Mouse (Mus musculus) forebrain, embryonic 11.5 days (tissue): Measurements from ENCODE around the gene Ypel3. TPM values are rescaled to one million over a fixed set of nuclear protein-coding genes. Genes with fewer than 3 reads are reported as not detected.
"Not testable (repeated sequence)": the region's sequence is repeated elsewhere in the genome, so short reads cannot be mapped to it uniquely, and the experiment has no call there.

ENCODE experiments used
- ATAC-seq: fragments of 200-750 bp; cut with Nextera tagmentation; replicated peaks from 2 replicates; pipeline ENCODE4 v1.8.0; 2017; ENCODE audit warnings: moderate TSS enrichment; ENCODE audit not compliant: low FRiP score
- DNase-seq: peaks from one replicate; pipeline ENCODE4 v3.0.0-alpha.2; 2017; ENCODE audit warnings: low spot score
- H3K27ac ChIP-seq: fragments of 300-500 bp; sonication (generic); 2 replicates; pipeline ENCODE4 v1.5.1; 2014; ENCODE audit warnings: low read depth, low read length
- H3K27me3 ChIP-seq: fragments of 300-500 bp; sonication (generic); 2 replicates; pipeline ENCODE4 v1.6.1; 2014; ENCODE audit warnings: mild to moderate bottlenecking, low read length, mixed read lengths; ENCODE audit not compliant: control insufficient read depth, insufficient read depth
- H3K36me3 ChIP-seq: fragments of 300-500 bp; sonication (generic); 2 replicates; pipeline ENCODE4 v1.6.1; 2014; ENCODE audit warnings: mild to moderate bottlenecking, low read length, moderate library complexity, mixed read lengths; ENCODE audit not compliant: control insufficient read depth, insufficient read depth
- H3K4me1 ChIP-seq: fragments of 300-500 bp; sonication (generic); replicated peaks from 2 replicates; pipeline ENCODE4 v1.6.1; 2014; ENCODE audit warnings: low read length, mixed read lengths; ENCODE audit not compliant: control insufficient read depth, insufficient read depth
- H3K4me2 ChIP-seq: fragments of 300-500 bp; sonication (generic); 2 replicates; pipeline ENCODE4 v1.6.1; 2014; ENCODE audit warnings: low read depth, mild to moderate bottlenecking, low read length, moderate library complexity, mixed read lengths; ENCODE audit not compliant: severe bottlenecking
- H3K4me3 ChIP-seq: fragments of 300-500 bp; sonication (generic); 2 replicates; pipeline ENCODE4 v1.5.1; 2014; ENCODE audit warnings: low read depth, low read length
- H3K9ac ChIP-seq: fragments of 300-500 bp; sonication (generic); 2 replicates; pipeline ENCODE4 v1.6.1; 2014; ENCODE audit warnings: low read length
- H3K9me3 ChIP-seq: fragments of 300-500 bp; sonication (generic); 2 replicates; pipeline ENCODE4 v1.6.1; 2016; ENCODE audit warnings: low read length, mixed read lengths; ENCODE audit not compliant: control insufficient read depth
- WGBS: fragments of 180-500 bp; shearing (Covaris S2); extraction: QIAGEN DNeasy Blood & Tissue Kit; methylation state at CpG from one replicate; pipeline ENCODE4 v1.1.7; 2014; 5-methylcytosine and 5-hydroxymethylcytosine counted together
- polyA plus RNA-seq: library from polyadenylated mRNA; unstranded; fragments of >200 nt; fragmentation: Nextera tagmentation; extraction: Ambion mirVana; gene quantifications from 2 replicates; pipeline ENCODE4 v1.2.1, GENCODE M21; 2014

The Ypel3 gene
- polyA plus RNA-seq, 1 experiment from 2014 or later, result 63.9 TPM

DNA sequence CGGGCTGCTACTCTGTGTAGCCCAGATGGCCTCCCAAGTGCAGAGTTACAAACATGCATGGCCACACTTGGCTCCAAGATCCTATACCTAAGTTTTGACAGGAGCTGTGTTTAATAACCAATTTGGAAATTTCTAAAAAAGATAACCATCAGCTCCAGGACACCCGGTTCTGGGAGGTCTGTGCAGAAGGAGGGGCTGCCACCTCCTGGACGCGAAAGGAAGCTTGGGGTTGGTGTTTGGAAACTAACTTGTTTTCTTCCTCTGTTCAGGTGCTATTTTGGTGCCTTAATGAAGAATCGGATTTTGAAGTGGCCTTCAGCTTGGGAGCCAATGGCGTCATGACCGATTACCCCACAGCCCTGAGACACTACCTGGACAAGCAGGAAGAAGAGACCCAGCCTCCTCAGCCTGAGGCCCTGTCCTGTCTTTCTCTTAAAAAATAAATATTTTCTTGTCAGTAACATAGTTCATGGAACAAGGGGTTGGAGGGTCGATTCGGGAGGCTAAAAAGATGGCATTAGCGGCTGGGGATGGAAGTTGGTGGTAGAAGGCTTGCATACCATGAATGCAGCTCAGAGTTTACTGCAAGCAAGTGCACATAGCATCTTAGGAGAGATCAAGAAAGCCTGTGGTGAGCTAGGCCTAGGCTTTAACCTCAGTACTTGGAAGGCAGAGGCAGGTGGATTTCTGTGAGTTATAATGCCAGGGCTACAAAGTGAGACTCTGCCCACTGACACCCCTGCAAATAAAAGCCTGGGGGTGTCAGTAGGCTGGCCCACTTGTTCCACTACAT is 1.4 kb upstream of the Ypel3 start:
- Histone ChIP-seq H3K36me3 (no peaks in the 10 kb centered on the region), H3K27me3 (no peaks in the 10 kb centered on the region), H3K9ac (no peak overlapping the region), H3K4me1 (peaks cover 20% of the 10 kb centered on the region; the same call in 1 of the 2 replicates), H3K4me3 (no peak overlapping the region), H3K4me2 (no peak overlapping the region), H3K27ac (no peak overlapping the region), H3K9me3 (no peaks in the 10 kb centered on the region)
- DNase-seq, result no peak
- 88% methylated on average over 10 of the region's 10 CpGs for WGBS
- ATAC-seq, result no peak

DNA sequence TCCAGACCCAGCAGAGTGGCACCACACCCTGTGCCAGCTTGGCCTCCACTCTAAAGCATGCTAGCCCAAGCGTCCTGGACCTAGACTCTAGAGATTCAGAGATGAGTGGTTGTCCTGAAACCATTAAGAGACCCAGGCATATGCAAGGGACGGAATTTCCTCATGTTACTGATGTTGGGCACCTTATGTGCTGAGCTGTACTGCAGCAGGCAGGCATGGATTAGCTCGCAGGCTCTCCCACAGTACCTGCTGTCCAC is 849 bp upstream of the Ypel3 start:
- 78% methylated on average over 3 of the region's 3 CpGs for WGBS
- peak overlapping the region; percentile 80; the same call in 1 of the 2 replicates for H3K9ac ChIP-seq
- peaks cover 20% of the 10 kb centered on the region; the same call in 1 of the 2 replicates for H3K4me1 ChIP-seq
- no peaks in the 10 kb centered on the region for H3K27me3 ChIP-seq
- ATAC-seq (no peak), DNase-seq (no peak)
- no peak overlapping the region for H3K27ac ChIP-seq
- peak overlapping the region; percentile 97; the same call in 1 of the 2 replicates for H3K4me2 ChIP-seq
- no peaks in the 10 kb centered on the region for H3K36me3 ChIP-seq
- H3K9me3 ChIP-seq, result no peaks in the 10 kb centered on the region
- peak overlapping the region; percentile 67; the same call in 1 of the 2 replicates for H3K4me3 ChIP-seq

DNA sequence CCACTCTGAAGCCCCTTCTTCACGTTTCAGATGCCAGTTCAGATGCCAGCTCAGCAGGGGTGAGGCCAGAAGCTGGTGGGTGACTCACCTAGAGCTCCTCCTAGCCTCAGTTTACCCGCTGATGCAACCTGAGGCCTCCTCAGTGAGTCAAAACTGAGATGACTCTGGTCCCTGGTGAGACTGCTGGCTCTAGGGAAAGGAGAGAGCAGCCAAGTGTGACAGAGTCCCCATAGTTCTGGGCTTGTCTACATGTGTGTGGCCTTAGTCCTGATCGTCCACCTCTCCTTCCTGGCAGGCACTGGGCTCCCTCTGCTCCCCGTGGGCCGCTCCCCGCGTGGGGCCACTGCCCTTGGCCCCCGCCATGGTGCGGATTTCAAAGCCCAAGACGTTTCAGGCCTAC is 721 bp downstream of the Ypel3 start:
- Histone ChIP-seq H3K4me2 (peak overlapping the region; percentile 97), H3K4me1 (peaks cover 24% of the 10 kb centered on the region), H3K27me3 (no peaks in the 10 kb centered on the region), H3K4me3 (peak overlapping the region; percentile 67), H3K9me3 (no peaks in the 10 kb centered on the region), H3K27ac (no peak overlapping the region), H3K9ac (peak overlapping the region; percentile 80), H3K36me3 (no peaks in the 10 kb centered on the region)
- 56% methylated on average over 10 of the region's 10 CpGs for WGBS
- ATAC-seq (no peak), DNase-seq (no peak)

DNA sequence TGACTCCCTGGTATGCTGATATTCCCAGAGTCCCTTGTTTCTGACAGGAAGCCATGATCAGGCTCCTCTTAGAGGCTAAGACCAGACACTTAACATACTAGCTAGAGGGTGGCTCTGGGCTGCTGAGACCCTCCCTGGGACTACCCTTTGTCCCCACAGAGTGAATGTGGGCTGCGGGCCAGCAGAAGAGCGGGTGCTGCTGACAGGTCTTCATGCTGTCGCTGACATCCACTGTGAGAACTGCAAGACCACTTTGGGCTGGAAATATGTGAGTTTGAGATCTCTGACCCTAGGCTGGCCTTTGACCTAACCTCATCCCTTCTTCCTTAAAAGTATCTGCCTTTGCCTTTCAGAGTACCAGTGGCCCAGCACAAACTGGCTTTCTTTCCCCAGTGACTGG is 1.4 kb downstream of the Ypel3 start:
- ATAC-seq (no peak), DNase-seq (no peak)
- Histone ChIP-seq H3K4me2 (no peak overlapping the region), H3K9ac (no peak overlapping the region), H3K27me3 (no peaks in the 10 kb centered on the region), H3K4me1 (peaks cover 24% of the 10 kb centered on the region), H3K36me3 (no peaks in the 10 kb centered on the region; the same call in 1 of the 2 replicates), H3K27ac (no peak overlapping the region), H3K9me3 (no peaks in the 10 kb centered on the region), H3K4me3 (no peak overlapping the region)
- 98% methylated on average over 3 of the region's 3 CpGs for WGBS

DNA sequence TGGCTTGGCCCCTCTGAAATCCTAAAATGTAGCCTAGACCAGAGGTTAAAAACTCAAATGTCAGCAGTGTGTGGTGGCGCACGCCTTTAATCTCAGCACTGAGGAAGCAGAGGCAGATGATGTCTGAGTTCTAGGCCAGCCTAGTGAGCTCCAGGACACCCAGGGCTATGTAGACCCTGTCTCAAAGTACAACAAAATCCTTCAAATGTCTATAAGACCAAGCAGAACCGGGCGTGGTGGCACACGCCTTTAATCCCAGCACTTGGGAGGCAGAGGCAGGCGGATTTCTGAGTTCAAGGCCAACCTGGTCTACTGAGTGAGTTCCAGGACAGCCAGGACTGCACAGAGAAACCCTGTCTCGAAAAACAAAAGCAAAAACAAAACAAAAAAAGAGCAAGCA is 2.3 kb downstream of the Ypel3 start:
- H3K9ac ChIP-seq, DNase-seq, H3K4me2 ChIP-seq, H3K4me3 ChIP-seq, ATAC-seq, H3K9me3 ChIP-seq, H3K27me3 ChIP-seq, H3K27ac ChIP-seq, H3K36me3 ChIP-seq: not testable (repeated sequence)
- peaks cover 24% of the 10 kb centered on the region for H3K4me1 ChIP-seq
- WGBS, result 89% methylated on average over 7 of the region's 7 CpGs

DNA sequence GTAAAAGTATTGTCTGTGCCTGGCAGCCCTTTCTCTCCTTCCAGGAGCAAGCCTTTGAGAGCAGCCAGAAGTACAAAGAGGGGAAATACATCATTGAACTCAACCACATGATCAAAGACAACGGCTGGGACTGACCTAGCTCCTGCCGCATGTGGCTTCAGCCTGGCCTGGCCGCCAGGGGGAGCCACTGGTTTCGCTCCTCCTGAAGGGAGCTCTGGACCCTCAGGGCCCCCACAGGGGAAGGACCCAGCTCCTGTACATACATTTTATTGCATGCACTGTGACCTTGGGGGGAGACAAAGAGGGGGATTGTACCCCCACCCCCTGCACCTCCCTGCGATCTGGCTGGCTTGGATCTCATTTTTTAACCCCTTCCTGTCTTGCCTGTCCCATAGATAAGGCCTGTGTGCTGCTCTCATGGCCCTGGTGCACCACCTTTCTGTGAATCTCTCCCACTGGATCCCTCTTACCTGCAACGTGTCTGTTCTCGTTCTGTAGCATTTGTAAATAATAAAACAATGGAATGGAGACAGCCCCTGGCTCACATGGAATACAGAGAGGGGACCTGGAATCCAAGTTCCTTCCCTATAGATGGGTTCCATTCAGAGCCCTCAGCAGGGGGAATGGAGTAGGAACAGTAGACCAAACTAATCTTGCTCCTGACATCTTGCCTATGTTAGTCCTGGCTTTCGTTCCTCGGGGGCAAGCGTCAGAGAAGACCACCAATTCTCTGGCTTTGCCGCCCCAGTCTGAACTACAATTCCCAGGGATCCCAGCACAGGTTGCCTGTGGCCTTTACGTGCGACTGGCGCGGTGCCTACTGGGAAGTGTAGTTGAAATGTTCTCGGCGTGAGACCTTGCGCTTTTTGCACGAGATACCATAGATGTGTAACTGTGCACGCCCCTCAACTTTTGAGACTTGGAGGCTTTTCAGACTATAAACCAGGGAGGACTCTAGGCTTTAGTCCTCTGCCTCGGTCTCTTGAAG is 3.5 kb downstream of the Ypel3 start:
- no peaks in the 10 kb centered on the region for H3K27me3 ChIP-seq
- peak overlapping the region; percentile 83 for H3K4me2 ChIP-seq
- DNase-seq (peak; percentile 96), ATAC-seq (peak; percentile 68)
- H3K4me1 ChIP-seq, result peaks cover 24% of the 10 kb centered on the region
- H3K9ac ChIP-seq, result peak overlapping the region; percentile 57
- under 1% methylated on average over 21 of the region's 21 CpGs for WGBS
- peaks cover 2% of the 10 kb centered on the region for H3K36me3 ChIP-seq
- peak overlapping the region; percentile 69 for H3K27ac ChIP-seq
- H3K9me3 ChIP-seq, result no peaks in the 10 kb centered on the region
- peak overlapping the region; percentile 36 for H3K4me3 ChIP-seq

DNA sequence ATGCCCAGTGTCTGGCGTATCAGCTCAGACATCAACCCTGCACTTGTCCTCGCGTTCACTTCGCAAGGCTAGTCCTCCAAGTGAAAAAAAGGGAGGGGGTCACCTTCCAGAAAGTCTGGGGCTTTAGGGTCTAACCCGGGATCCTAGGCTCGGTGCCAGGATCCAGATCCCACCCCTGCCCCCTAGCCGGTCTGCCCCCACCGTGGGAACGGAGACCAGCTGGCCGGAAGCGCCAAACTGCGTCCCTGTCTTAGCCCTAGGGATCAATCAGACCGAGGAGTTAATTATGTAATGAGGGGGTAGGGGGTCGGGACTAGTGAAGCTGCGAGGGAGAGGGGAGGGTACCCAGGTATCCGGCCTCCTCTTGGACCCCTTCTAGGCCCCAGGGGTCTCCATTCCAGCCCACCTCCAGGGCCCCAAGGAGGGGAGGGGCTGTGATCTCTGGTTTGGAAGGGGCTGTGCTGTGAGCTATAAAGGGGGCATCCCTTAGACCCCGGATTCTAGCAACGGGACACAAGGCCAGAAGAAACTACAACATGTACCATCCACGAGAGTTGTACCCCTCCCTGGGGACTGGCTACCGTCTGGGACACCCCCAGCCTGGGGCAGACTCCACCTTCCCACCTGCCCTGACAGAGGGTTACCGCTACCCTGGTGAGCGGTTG is 4.3 kb downstream of the Ypel3 start, which contains the start of gene Tbx6:
Tbx6 (plus strand) TSS at position 513 of the 665 bp plus-strand sequence.
- peaks cover 22% of the 10 kb centered on the region for H3K4me1 ChIP-seq
- no peaks in the 10 kb centered on the region for H3K27me3 ChIP-seq
- H3K4me3 ChIP-seq, result peak within 1 kb of the TSS; percentile 36
- H3K27ac ChIP-seq, result peak within 1 kb of the TSS; percentile 69
- H3K36me3 ChIP-seq, result peaks cover 6% of the 10 kb centered on the region
- no peak for DNase-seq
- ATAC-seq, result peak; percentile 14
- WGBS, result 6% methylated on average over 22 of the region's 22 CpGs
- H3K4me2 ChIP-seq, result peak within 1 kb of the TSS; percentile 83
- peak within 1 kb of the TSS; percentile 57 for H3K9ac ChIP-seq
- H3K9me3 ChIP-seq, result no peaks in the 10 kb centered on the region
